9 mouse cellular contexts compared by ENCODE assay signal in genomic region chr2:132701451-132701886, GRCm38 (mm10). TPM values are rescaled to one million over a fixed set of nuclear protein-coding genes. Genes with fewer than 3 reads are reported as not detected.
DNase-seq lines count a peak whose midpoint lies in the region; ATAC-seq lines count a peak whose summit lies in the region.
"Had no signal": no experiment of that assay in that cellular context is flagged by ENCODE, and none has a peak within 500 bp of the region (broad histone marks: within the 10 kb centered on the region; RNA-seq: fewer than 3 reads in every experiment).

No protein-coding gene starts in this region.

- WGBS in forebrain, embryonic 13.5 days, result 18% methylated on average over 7 of the region's 7 CpGs
- 13% methylated on average over 7 of the region's 7 CpGs for WGBS in hindbrain, embryonic 12.5 days

- H3K36me3 ChIP-seq in forebrain, embryonic 13.5 days (ENCODE audit: poor library complexity, severe bottlenecking), result 0 out of 2 replicates have a peak, but pooled peaks cover 5% of the 10 kb centered on the region
- H3K36me3 ChIP-seq in hindbrain, embryonic 12.5 days, result 0 out of 2 replicates have a peak, but pooled peaks cover 6% of the 10 kb centered on the region

- H3K9me3 ChIP-seq in forebrain, embryonic 13.5 days (replicated peaks), result no peaks in the 10 kb centered on the region
- no peaks in the 10 kb centered on the region for H3K9me3 ChIP-seq in hindbrain, embryonic 12.5 days (replicated peaks)

- H3K4me3 ChIP-seq in forebrain, embryonic 13.5 days, result no peak overlapping the region
- H3K4me3 ChIP-seq in hindbrain, embryonic 12.5 days, result no peak overlapping the region

- H3K27ac ChIP-seq in forebrain, embryonic 13.5 days, result no peak overlapping the region
- H3K27ac ChIP-seq in hindbrain, embryonic 12.5 days, result no peak overlapping the region
- H3K27ac ChIP-seq: macrophage had no signal

- H3K4me1 ChIP-seq in forebrain, embryonic 13.5 days, result peaks cover 8% of the 10 kb centered on the region; the same call in 1 of the 2 replicates
- H3K4me1 ChIP-seq in hindbrain, embryonic 12.5 days, result no peaks in the 10 kb centered on the region

- peak; percentile 60 to 89 for DNase-seq in adrenal gland, adult (ENCODE audit: inconsistent age in 2 of 2, low spot score in 1 of 2)
- no peak for DNase-seq in adrenal gland, adult 8-10 months
- DNase-seq in layer of hippocampus, postnatal 14 days (ENCODE audit: low spot score in 2 of 2), result peak; percentile 65 to 74
- peak; percentile 74 for DNase-seq in lung, postnatal 25 days (ENCODE audit: low spot score)
- peak; percentile 46 for DNase-seq in retina, postnatal 7 days (ENCODE audit: low read depth, low spot score)

- no peaks in the 10 kb centered on the region for H3K27me3 ChIP-seq in forebrain, embryonic 13.5 days
- no peaks in the 10 kb centered on the region for H3K27me3 ChIP-seq in hindbrain, embryonic 12.5 days

- no peak overlapping the region for H3K9ac ChIP-seq in forebrain, embryonic 13.5 days
- H3K9ac ChIP-seq in hindbrain, embryonic 12.5 days, result no peak overlapping the region

- no peak overlapping the region for H3K4me2 ChIP-seq in forebrain, embryonic 13.5 days
- no peak overlapping the region for H3K4me2 ChIP-seq in hindbrain, embryonic 12.5 days (replicated peaks)

- peak; percentile 73; the same call in 1 of the 2 replicates for ATAC-seq in cerebellum, adult (ENCODE audit: insufficient number of reproducible peaks, low FRiP score, low TSS enrichment)
- ATAC-seq in forebrain, embryonic 13.5 days, result peak; percentile 83
- ATAC-seq in hindbrain, embryonic 12.5 days (ENCODE audit: low FRiP score), result peak; percentile 78

RNA-seq across cellular contexts. Expression of gene Shld1, which starts 14.7 kb away (rescaled TPM):
- 10 to 100 TPM; 10.7 to 12.1 (median 11.9) TPM for total RNA-seq in adrenal gland, adult 8-10 months (2022)
- 21.7 and 23.6 TPM in 2 replicates for polyA plus RNA-seq in forebrain, embryonic 13.5 days (2015; fragmentation: Nextera tagmentation; extraction: Ambion mirVana)
- polyA plus RNA-seq in hindbrain, embryonic 12.5 days (2016; fragmentation: Nextera tagmentation; extraction: Ambion mirVana), result 18.4 and 19.9 TPM in 2 replicates
- total RNA-seq in layer of hippocampus, postnatal 14 days (2021), result 1 to 10 TPM; 9.1 to 9.7 TPM
